Mouse (Mus musculus) embryonic facial prominence, embryonic 12.5 days (tissue): ENCODE measurements around the gene Vstm2l. TPM values are rescaled to one million over a fixed set of nuclear protein-coding genes. Genes with fewer than 3 reads are reported as not detected.

ENCODE experiments used
- polyA plus RNA-seq: library from polyadenylated mRNA; unstranded; fragments of >200 nt; fragmentation: Nextera tagmentation; extraction: Ambion mirVana; gene quantifications from 2 replicates; pipeline ENCODE4 v1.2.1, GENCODE M21; 2016

The Vstm2l gene
- polyA plus RNA-seq, 1 experiment from 2014 or later: 1.3 TPM

Other genes with a start within 250 kb of the Vstm2l start
- gene Ctnnbl1, start 177.3 kb upstream of the Vstm2l start, polyA plus RNA-seq: 74.0 and 78.0 TPM in 2 replicates
- 29.6 and 30.8 TPM in 2 replicates for gene Tti1, start 113.8 kb downstream of the Vstm2l start, polyA plus RNA-seq
- 52.8 and 53.8 TPM in 2 replicates for gene Rprd1b, start 113.8 kb downstream of the Vstm2l start, polyA plus RNA-seq
- gene Tgm2, start 231.8 kb downstream of the Vstm2l start, polyA plus RNA-seq: 7.7 and 9.0 TPM in 2 replicates